Mouse (Mus musculus) lung, embryonic 16.5 days (tissue): ENCODE results near the gene Cda. TPM values are rescaled to one million over a fixed set of nuclear protein-coding genes. Genes with fewer than 3 reads are reported as not detected.

ENCODE experiments used
- ATAC-seq: fragments of 200-750 bp; cut with Nextera tagmentation; 2 replicates; pipeline ENCODE4 v1.8.0; 2017; ENCODE audit warnings: low read depth, mild to moderate bottlenecking, moderate library complexity
- H3K27ac ChIP-seq: fragments of 300-500 bp; sonication (generic); 2 replicates; pipeline ENCODE4 v1.5.1; 2014; ENCODE audit warnings: mild to moderate bottlenecking, control low read depth, low read length
- H3K27me3 ChIP-seq: fragments of 300-500 bp; sonication (generic); 2 replicates; pipeline ENCODE4 v1.6.1; 2014; ENCODE audit warnings: low read depth, low read length, mixed read lengths; ENCODE audit not compliant: control insufficient read depth, insufficient read depth
- H3K36me3 ChIP-seq: fragments of 300-500 bp; sonication (generic); 2 replicates; pipeline ENCODE4 v1.6.1; 2014; ENCODE audit warnings: low read length; ENCODE audit not compliant: control insufficient read depth, insufficient read depth
- H3K4me1 ChIP-seq: fragments of 300-500 bp; sonication (generic); replicated peaks from 2 replicates; pipeline ENCODE4 v1.6.1; 2014; ENCODE audit warnings: low read length, mixed read lengths; ENCODE audit not compliant: control insufficient read depth, insufficient read depth
- H3K4me2 ChIP-seq: fragments of 300-500 bp; sonication (generic); 2 replicates; pipeline ENCODE4 v1.6.1; 2014; ENCODE audit warnings: low read depth, low read length, control low read depth
- H3K4me3 ChIP-seq: fragments of 300-500 bp; sonication (generic); 2 replicates; pipeline ENCODE4 v1.5.1; 2014; ENCODE audit warnings: mild to moderate bottlenecking, low read length, control low read depth
- H3K9ac ChIP-seq: fragments of 300-500 bp; sonication (generic); 2 replicates; pipeline ENCODE4 v1.6.1; 2014; ENCODE audit warnings: low read length, control low read depth
- H3K9me3 ChIP-seq: fragments of 300-500 bp; sonication (generic); 2 replicates; pipeline ENCODE4 v1.6.1; 2016; ENCODE audit warnings: low read length; ENCODE audit not compliant: control insufficient read depth
- WGBS: fragments of 180-500 bp; shearing (Covaris S2); extraction: QIAGEN DNeasy Blood & Tissue Kit; methylation state at CpG from one replicate; pipeline ENCODE4 v1.1.7; 2014; 5-methylcytosine and 5-hydroxymethylcytosine counted together
- polyA plus RNA-seq: library from polyadenylated mRNA; unstranded; fragments of >200 nt; fragmentation: Nextera tagmentation; extraction: Ambion mirVana; gene quantifications from 2 replicates; pipeline ENCODE4 v1.2.1, GENCODE M21; 2015

Gene Cda
- polyA plus RNA-seq, 1 experiment from 2014 or later, result 22.8 TPM

DNA sequence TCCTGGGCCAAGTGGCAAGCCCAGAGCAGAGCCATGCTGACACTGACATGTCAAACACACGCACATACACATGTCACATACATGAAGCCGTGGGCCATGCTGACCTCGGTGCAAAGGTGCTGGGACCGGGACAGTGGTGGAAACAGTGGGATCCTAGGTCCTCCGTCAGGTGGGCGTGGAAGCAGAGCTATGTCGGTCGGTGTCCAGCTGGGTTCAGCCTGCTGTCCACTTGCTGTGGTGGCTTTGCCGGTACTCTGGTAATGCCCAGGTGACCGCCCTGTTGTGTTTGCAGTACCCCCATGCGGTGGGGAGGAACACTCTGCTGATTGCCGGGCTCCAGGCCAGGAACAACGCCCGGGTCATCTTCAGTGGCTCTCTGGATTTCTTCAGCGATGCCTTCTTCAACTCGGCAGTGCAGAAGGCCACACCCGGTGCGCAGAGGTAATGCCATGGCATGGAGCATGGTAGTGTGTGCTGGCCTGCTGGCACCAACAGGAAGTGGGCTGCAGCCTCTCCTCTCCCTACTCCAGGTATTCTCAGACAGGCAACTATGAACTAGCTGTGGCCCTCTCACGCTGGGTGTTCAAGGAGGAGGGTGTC lies 57.4 kb downstream of the Cda start:
- Histone ChIP-seq H3K36me3 (peaks cover 38% of the 10 kb centered on the region), H3K27ac (no peak overlapping the region), H3K9ac (no peak overlapping the region), H3K27me3 (no peaks in the 10 kb centered on the region), H3K4me1 (peaks cover 7% of the 10 kb centered on the region), H3K9me3 (no peaks in the 10 kb centered on the region), H3K4me2 (no peak overlapping the region), H3K4me3 (no peak overlapping the region)
- ATAC-seq, result no peak
- 91% methylated on average over 19 of the region's 19 CpGs for WGBS

DNA sequence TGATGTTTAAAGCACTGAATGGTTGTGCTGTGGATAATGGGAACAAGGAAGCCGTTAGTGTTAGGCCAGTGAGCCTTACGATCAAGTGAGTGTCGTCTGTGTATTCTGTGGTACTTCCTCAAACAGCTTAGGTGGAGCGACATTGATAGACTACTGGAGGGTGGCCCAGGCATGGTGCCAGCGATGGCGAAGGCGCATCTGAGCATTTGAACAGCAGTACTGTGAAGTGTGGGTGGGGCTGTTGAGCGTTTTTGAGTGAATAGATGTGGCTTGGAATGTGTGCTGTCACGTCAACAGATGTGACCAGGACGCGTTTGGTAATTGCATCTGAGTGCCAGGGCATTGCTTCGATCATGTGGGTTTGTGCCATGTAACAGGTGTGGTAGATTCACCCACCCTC lies 60.1 kb downstream of the Cda start:
- H3K36me3 ChIP-seq, result peaks cover 25% of the 10 kb centered on the region
- WGBS, result 80% methylated on average over 12 of the region's 12 CpGs
- no peaks in the 10 kb centered on the region for H3K9me3 ChIP-seq
- H3K9ac ChIP-seq, result no peak overlapping the region
- no peak overlapping the region for H3K27ac ChIP-seq
- no peak overlapping the region for H3K4me2 ChIP-seq
- peaks cover 16% of the 10 kb centered on the region for H3K4me1 ChIP-seq
- H3K27me3 ChIP-seq, result no peaks in the 10 kb centered on the region
- ATAC-seq, result no peak
- no peak overlapping the region for H3K4me3 ChIP-seq

DNA sequence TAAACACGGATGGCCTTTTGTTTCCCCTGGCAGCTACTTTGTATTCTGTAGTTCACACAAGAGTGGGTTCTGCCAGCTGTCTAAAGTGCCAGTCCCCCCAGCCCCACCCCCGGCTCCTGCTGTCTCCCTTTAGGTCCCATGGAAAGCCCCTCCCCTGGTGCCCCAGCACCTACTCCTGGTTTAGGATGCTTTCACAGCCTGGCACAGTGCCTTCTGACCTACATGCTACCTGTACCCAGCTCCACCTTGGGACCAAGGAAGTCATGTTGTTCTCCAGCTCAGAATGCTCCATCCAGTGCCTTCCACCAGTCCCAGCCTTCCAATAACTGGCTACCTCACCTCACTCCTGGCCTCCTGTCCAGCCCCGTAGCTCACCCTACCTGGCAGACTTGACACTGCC lies 60.8 kb downstream of the Cda start:
- 79% methylated on average over 3 of the region's 3 CpGs for WGBS
- H3K9ac ChIP-seq, result no peak overlapping the region

DNA sequence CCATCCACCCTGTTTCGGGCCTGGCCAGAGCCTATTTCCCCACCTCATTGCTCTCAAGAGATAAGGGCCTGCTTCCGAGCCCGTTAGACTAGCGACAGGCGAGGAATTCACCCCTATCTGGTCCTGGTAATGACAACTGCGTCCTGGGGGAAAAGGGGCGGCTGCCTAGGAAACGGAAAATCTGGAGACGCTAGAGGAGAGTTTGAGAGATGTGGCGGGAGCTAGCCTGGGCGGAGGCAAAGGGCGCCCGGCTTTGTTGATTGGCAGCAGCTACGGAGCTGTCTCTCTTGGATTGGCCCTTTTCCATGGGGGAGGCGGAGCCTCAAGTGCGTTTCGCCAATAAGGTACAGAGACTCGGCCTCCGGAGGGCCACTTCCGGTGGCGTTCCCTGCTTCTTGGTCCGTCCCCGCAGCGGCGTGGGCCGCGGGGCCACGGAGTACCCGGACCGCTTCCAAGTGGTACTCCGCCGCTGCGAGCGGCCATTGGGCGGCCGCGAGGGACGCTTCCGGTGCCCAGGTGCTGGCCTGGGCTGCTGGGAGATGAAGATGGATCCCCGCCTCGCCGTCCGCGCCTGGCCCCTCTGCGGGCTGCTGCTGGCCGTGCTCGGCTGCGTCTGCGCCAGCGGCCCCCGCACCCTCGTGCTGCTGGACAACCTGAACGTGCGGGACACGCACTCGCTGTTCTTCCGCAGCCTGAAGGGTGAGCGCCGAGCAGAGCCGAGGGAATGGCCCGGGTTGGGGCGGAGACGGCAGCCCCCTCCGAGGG lies 63.3 kb downstream of the Cda start, which contains the start of gene Ddost:
Ddost (plus strand) TSS at position 391 of the 765 bp plus-strand sequence.
- peak; percentile 98 for ATAC-seq
- Histone ChIP-seq H3K9me3 (no peaks in the 10 kb centered on the region), H3K4me2 (peak within 1 kb of the TSS; percentile 95), H3K27ac (peak within 1 kb of the TSS; percentile 74), H3K4me1 (peaks cover 16% of the 10 kb centered on the region), H3K36me3 (peaks cover 9% of the 10 kb centered on the region; the same call in 1 of the 2 replicates), H3K9ac (peak within 1 kb of the TSS; percentile 96), H3K27me3 (no peaks in the 10 kb centered on the region), H3K4me3 (peak within 1 kb of the TSS; percentile 100)
- WGBS, result under 1% methylated on average over 62 of the region's 64 CpGs

More for the DNA sequence above, 60.8 kb downstream of the Cda start:
- H3K27ac ChIP-seq, result no peak overlapping the region
- no peak overlapping the region for H3K4me3 ChIP-seq
- no peaks in the 10 kb centered on the region for H3K27me3 ChIP-seq
- no peak for ATAC-seq
- H3K36me3 ChIP-seq, result peaks cover 22% of the 10 kb centered on the region
- peaks cover 16% of the 10 kb centered on the region for H3K4me1 ChIP-seq
- no peaks in the 10 kb centered on the region for H3K9me3 ChIP-seq
- H3K4me2 ChIP-seq, result no peak overlapping the region

DNA sequence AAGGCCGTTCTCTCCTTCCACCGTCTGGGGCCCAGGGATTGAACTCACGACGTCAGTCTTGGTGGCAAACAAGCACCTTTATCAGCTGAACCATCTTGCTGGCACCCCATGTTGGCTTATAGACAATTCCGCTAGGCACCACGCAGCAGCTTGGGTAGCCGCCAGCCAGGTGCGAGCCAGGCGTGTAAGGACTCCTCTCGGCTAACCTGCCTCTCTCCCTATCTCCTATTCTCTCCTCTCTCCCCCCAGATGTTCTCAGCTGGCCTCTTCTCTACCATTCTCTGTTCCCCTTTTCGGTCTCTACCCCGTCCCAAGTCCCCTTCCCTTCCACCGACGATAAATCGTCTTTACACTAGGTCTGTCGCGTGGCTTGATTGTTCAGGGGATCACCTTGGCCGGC lies 64.0 kb downstream of the Cda start:
- 6% methylated on average over 18 of the region's 18 CpGs for WGBS
- peak overlapping the region; percentile 67 for H3K4me2 ChIP-seq
- no peak for ATAC-seq

DNA sequence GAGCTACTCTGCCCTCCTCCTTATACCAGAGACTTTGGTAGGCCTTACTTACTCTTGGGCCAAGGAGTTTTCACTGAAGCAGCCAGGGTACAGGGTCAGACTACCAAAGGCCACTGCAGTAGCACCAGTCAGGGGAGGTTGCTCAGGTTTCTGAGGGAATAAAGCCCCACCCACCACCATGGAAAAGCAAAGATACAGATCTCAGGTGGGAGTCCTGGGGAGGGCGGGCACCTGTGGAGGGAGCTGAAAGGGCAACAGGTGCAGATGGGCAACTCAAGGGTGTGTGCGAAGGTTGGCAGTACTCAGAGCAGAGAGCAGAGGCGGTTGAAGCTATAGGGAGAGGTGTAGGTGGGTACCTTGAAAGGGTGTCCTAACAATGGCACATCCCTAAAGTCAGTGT lies 64.8 kb downstream of the Cda start:
- H3K4me3 ChIP-seq, result no peak overlapping the region
- H3K4me1 ChIP-seq, result peaks cover 16% of the 10 kb centered on the region
- H3K9ac ChIP-seq, result no peak overlapping the region
- H3K9me3 ChIP-seq, result no peaks in the 10 kb centered on the region
- H3K27me3 ChIP-seq, result no peaks in the 10 kb centered on the region
- 90% methylated on average over 3 of the region's 3 CpGs for WGBS
- 0 out of 2 replicates have a peak, but pooled peaks cover 2% of the 10 kb centered on the region for H3K36me3 ChIP-seq
- no peak overlapping the region for H3K4me2 ChIP-seq
- no peak for ATAC-seq
- no peak overlapping the region for H3K27ac ChIP-seq

More for the DNA sequence above, 64.0 kb downstream of the Cda start:
- Histone ChIP-seq H3K9ac (peak overlapping the region; percentile 76), H3K27me3 (no peaks in the 10 kb centered on the region), H3K36me3 (peaks cover 4% of the 10 kb centered on the region; the same call in 1 of the 2 replicates), H3K27ac (peak overlapping the region; percentile 48), H3K9me3 (no peaks in the 10 kb centered on the region), H3K4me1 (peaks cover 16% of the 10 kb centered on the region), H3K4me3 (peak overlapping the region; percentile 100)

DNA sequence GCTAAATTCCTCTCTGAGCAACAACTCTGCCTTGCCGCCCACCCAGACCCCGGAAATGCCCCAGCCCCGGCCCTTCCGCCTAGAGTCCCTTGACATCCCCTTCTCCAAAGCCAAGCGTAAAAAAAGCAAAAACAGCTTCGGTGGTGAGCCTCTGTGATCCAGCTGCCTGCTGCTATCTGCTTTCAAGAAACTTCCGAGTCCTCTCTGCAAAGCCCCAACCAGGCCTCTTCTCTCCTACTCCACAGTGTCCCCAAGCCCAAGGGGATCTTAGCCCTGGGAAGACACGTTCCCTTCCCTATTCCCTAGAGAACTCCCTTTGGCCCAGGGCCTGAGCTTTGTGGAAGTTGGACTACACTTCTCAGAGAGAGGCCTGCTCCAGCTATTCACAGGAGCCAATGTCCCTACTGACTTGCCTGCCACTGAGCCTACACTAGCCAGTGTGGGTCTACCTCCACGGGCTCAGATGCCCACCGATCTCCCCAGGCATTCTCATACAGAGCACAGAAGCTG lies 66.5 kb downstream of the Cda start:
- ATAC-seq, result no peak
- Histone ChIP-seq H3K27me3 (no peaks in the 10 kb centered on the region), H3K4me1 (peaks cover 16% of the 10 kb centered on the region), H3K9me3 (no peaks in the 10 kb centered on the region), H3K4me2 (no peak overlapping the region), H3K27ac (no peak overlapping the region), H3K4me3 (no peak overlapping the region), H3K36me3 (no peaks in the 10 kb centered on the region), H3K9ac (no peak overlapping the region)
- WGBS, result 74% methylated on average over 10 of the region's 10 CpGs

DNA sequence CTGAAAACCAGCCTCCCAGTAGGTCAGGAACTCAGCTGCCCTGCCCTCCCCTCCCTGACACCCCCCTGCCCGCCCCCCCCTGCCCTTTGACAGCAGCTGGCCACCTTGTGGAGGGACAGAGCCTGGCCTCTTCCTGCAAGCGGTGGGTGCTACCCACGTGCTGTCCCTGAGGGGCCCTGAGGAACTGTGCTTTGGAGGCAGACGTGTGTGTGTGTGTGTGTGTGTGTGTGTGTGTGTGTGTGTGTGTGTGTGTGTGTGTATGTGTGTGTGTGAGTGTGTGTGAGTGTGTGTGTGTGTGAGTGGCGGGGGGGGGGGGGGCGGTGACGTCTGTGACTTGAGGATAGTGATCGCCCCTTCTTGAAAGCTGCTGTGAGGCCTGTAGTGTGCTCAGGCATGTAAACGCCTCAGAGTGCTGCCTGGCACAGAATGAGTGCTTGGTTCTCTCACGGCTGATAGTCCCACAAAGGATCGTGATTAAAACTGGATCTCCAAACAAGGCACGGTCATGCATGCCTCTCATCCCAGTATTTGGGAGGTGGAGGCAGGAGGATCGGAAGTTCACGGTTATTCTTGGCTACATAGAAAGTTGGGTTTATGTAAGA lies 73.7 kb downstream of the Cda start:
- ATAC-seq, result no peak
- H3K36me3 ChIP-seq, result no peaks in the 10 kb centered on the region

More for the DNA sequence above, 73.7 kb downstream of the Cda start:
- Histone ChIP-seq H3K9me3 (no peaks in the 10 kb centered on the region), H3K9ac (no peak overlapping the region), H3K4me1 (no peaks in the 10 kb centered on the region), H3K4me2 (no peak overlapping the region), H3K27me3 (no peaks in the 10 kb centered on the region), H3K27ac (no peak overlapping the region), H3K4me3 (no peak overlapping the region)
- 83% methylated on average over 9 of the region's 14 CpGs for WGBS
